In genomic region chr15:67289749-67290148, GRCm38 (mm10) we compare ENCODE assay signal across 13 mouse cellular contexts.
DNase-seq lines count a peak whose midpoint lies in the region; ATAC-seq lines count a peak whose summit lies in the region.
"Had no signal": no experiment of that assay in that cellular context is flagged by ENCODE, and none has a peak within 500 bp of the region (broad histone marks: within the 10 kb centered on the region; RNA-seq: fewer than 3 reads in every experiment).

No protein-coding gene starts in this region.

- H3K4me3 ChIP-seq in midbrain, embryonic 11.5 days (ENCODE audit: low read depth, low read length) = no peak overlapping the region
- H3K4me3 ChIP-seq: heart, embryonic 13.5 days; limb, embryonic 13.5 days; midbrain, embryonic 12.5 days had no signal

- H3K9ac ChIP-seq in midbrain, embryonic 11.5 days (ENCODE audit: low read length) = no peak overlapping the region
- H3K9ac ChIP-seq: heart, embryonic 13.5 days; limb, embryonic 13.5 days; midbrain, embryonic 12.5 days had no signal

- no peaks in the 10 kb centered on the region for H3K9me3 ChIP-seq in midbrain, embryonic 11.5 days (ENCODE audit: control insufficient read depth, low read length)
- H3K9me3 ChIP-seq: heart, embryonic 13.5 days; limb, embryonic 13.5 days; midbrain, embryonic 12.5 days had no signal

- 72% methylated on average over 4 of the region's 4 CpGs for WGBS in midbrain, embryonic 11.5 days

- H3K27me3 ChIP-seq in midbrain, embryonic 11.5 days (ENCODE audit: control insufficient read depth, insufficient read depth, low read length) = no peaks in the 10 kb centered on the region
- H3K27me3 ChIP-seq: heart, embryonic 13.5 days; limb, embryonic 13.5 days; midbrain, embryonic 12.5 days had no signal

- DNase-seq in 416B (ENCODE audit: low read depth) (peak; percentile 94), A20 (ENCODE audit: low read depth, low spot score) (peak; percentile 22)
- DNase-seq in lung, postnatal 36 days = peak; percentile 30
- peak; percentile 79 for DNase-seq in spleen, postnatal 36 days (ENCODE audit: low spot score in 2 of 2)
- DNase-seq in urinary bladder, adult 2 months (ENCODE audit: low spot score) = no peak
- DNase-seq in right cerebral cortex, adult 2 months (ENCODE audit: low spot score in 2 of 2) = no peak
- DNase-seq in midbrain, embryonic 11.5 days (ENCODE audit: low spot score, missing footprints) = no peak
- DNase-seq: adrenal gland, postnatal 10 days; kidney, adult 2 months; layer of hippocampus, adult 9-11 months had no signal

- no peak overlapping the region for H3K27ac ChIP-seq in midbrain, embryonic 11.5 days (ENCODE audit: low read depth, low read length)
- H3K27ac ChIP-seq: heart, embryonic 13.5 days; limb, embryonic 13.5 days; midbrain, embryonic 12.5 days had no signal

- no peak for ATAC-seq in midbrain, embryonic 11.5 days (ENCODE audit: low FRiP score)

- H3K4me1 ChIP-seq in midbrain, embryonic 11.5 days (ENCODE audit: control insufficient read depth, insufficient read depth, low read length) = no peaks in the 10 kb centered on the region
- H3K4me1 ChIP-seq: heart, embryonic 13.5 days; limb, embryonic 13.5 days; midbrain, embryonic 12.5 days had no signal

- no peaks in the 10 kb centered on the region for H3K36me3 ChIP-seq in midbrain, embryonic 11.5 days (ENCODE audit: control insufficient read depth, insufficient read depth, low read length)
- H3K36me3 ChIP-seq: heart, embryonic 13.5 days; limb, embryonic 13.5 days; midbrain, embryonic 12.5 days had no signal

- H3K4me2 ChIP-seq in midbrain, embryonic 11.5 days = no peak overlapping the region
- H3K4me2 ChIP-seq: heart, embryonic 13.5 days; limb, embryonic 13.5 days; midbrain, embryonic 12.5 days had no signal

Comparison
In these comparisons a context has a peak if more than half of its experiments do, and no peak if none do; other contexts are left out.
1. DNase-seq: peak in 416B (single experiment), A20 (single experiment), lung, postnatal 36 days (single experiment) and spleen, postnatal 36 days (2 of 2); none in urinary bladder, adult 2 months (single experiment), right cerebral cortex, adult 2 months (0 of 2) and midbrain, embryonic 11.5 days (single experiment).